Mouse (Mus musculus): ENCODE results near the gene Pla2g3.

Pla2g3 gene

GRCm38 (mm10) chr11:3537711-3538110 lies 49.6 kb downstream of the Pla2g3 start:
- no peak for DNase-seq (ENCODE audit: low read depth)

- peak; percentile 34 for DNase-seq (ENCODE audit: low read depth)
These were observed 50.3 kb downstream of the Pla2g3 start for GRCm38 (mm10) chr11:3538341-3538740.

- DNase-seq (ENCODE audit: low read depth), result peak; percentile 96
These were observed 51.2 kb downstream of the Pla2g3 start for GRCm38 (mm10) chr11:3539111-3539825.

- peak; percentile 48 for DNase-seq (ENCODE audit: low read depth)
These were observed 51.7 kb downstream of the Pla2g3 start for GRCm38 (mm10) chr11:3539826-3540196.

- no peak for DNase-seq (ENCODE audit: low read depth)
These were observed 52.5 kb downstream of the Pla2g3 start, which contains the start of gene Smtn for GRCm38 (mm10) chr11:3540451-3541085. Smtn (minus strand) TSS chr11:3540612.

- no peak for DNase-seq (ENCODE audit: low read depth)
These were observed 53.8 kb downstream of the Pla2g3 start for GRCm38 (mm10) chr11:3541932-3542331.

GRCm38 (mm10) chr11:3543001-3543400 lies 54.9 kb downstream of the Pla2g3 start:
- DNase-seq (ENCODE audit: low read depth), result no peak

- DNase-seq (ENCODE audit: low read depth), result no peak
These were observed 56.3 kb downstream of the Pla2g3 start for GRCm38 (mm10) chr11:3544409-3544808.

- peak; percentile 63 for DNase-seq (ENCODE audit: low read depth)
These were observed 57.6 kb downstream of the Pla2g3 start for GRCm38 (mm10) chr11:3545531-3546241.

- no peak for DNase-seq (ENCODE audit: low read depth)
These were observed 58.1 kb downstream of the Pla2g3 start for GRCm38 (mm10) chr11:3546242-3546562.

GRCm38 (mm10) chr11:3547047-3547446 lies 59.0 kb downstream of the Pla2g3 start:
- no peak for DNase-seq (ENCODE audit: low read depth)

GRCm38 (mm10) chr11:3547969-3548368 lies 59.9 kb downstream of the Pla2g3 start:
- no peak for DNase-seq (ENCODE audit: low read depth)

GRCm38 (mm10) chr11:3548564-3549295 lies 60.6 kb downstream of the Pla2g3 start:
- no peak for DNase-seq (ENCODE audit: low read depth)
